Mouse (Mus musculus): ENCODE measurements at regions not wholly inside any gene's neighbourhood (a gene's known extent, or its start where the extent isn't known, plus 50 kb on each side); places are given as distances from the start of the nearest gene placed in this dataset.

GRCm38 (mm10) chr4:105925506-105925905 is 135.8 kb downstream of the Gm12728 start:
- TF ChIP-seq CTCF (IDR thresholded peaks at IDR 0.05), result no peak
- Histone ChIP-seq H3K27ac (no peak overlapping the region), H3K4me3 (no peak overlapping the region)
- DNase-seq, result no peak
- intact Hi-C loops (cut with DNase I), result no loop called here

- no peak for DNase-seq
- TF ChIP-seq CTCF (IDR thresholded peaks at IDR 0.05), result no peak
- H3K27ac ChIP-seq, result no peak overlapping the region
- intact Hi-C loops (cut with DNase I), result loop anchor here (10.0 kb wide), 1 partner anchor 295 kb away; no protein-coding TSS in a partner anchor
- no peak overlapping the region for H3K4me3 ChIP-seq
These were observed 140.0 kb downstream of the Gm12728 start for GRCm38 (mm10) chr4:105929658-105930057.

- H3K27ac ChIP-seq, result no peak overlapping the region
- no peak for TF ChIP-seq CTCF (IDR thresholded peaks at IDR 0.05)
- intact Hi-C loops (cut with DNase I), result loop anchor here (10.0 kb wide), 1 partner anchor 290 kb away; no protein-coding TSS in a partner anchor
- DNase-seq, result no peak
- no peak overlapping the region for H3K4me3 ChIP-seq
These were observed 145.3 kb downstream of the Gm12728 start for GRCm38 (mm10) chr4:105934971-105935370.

GRCm38 (mm10) chr4:105936755-105937514 is 147.3 kb downstream of the Gm12728 start:
- Histone ChIP-seq H3K27ac (no peak overlapping the region), H3K4me3 (no peak overlapping the region)
- no peak for TF ChIP-seq CTCF (IDR thresholded peaks at IDR 0.05)
- intact Hi-C loops (cut with DNase I), result loop anchor here (10.0 kb wide), 1 partner anchor 288 kb away; no protein-coding TSS in a partner anchor
- DNase-seq, result no peak

GRCm38 (mm10) chr4:105937587-105937986 is 147.9 kb downstream of the Gm12728 start:
- H3K4me3 ChIP-seq, result no peak overlapping the region
- no peak overlapping the region for H3K27ac ChIP-seq
- DNase-seq, result no peak
- TF ChIP-seq CTCF (IDR thresholded peaks at IDR 0.05), result no peak
- intact Hi-C loops (cut with DNase I), result loop anchor here (10.0 kb wide), 1 partner anchor 287 kb away; no protein-coding TSS in a partner anchor

- intact Hi-C loops (cut with DNase I), result loop anchor here (10.0 kb wide), 1 partner anchor 286 kb away; no protein-coding TSS in a partner anchor
- Histone ChIP-seq H3K27ac (no peak overlapping the region), H3K4me3 (no peak overlapping the region)
- no peak for DNase-seq
- TF ChIP-seq CTCF (IDR thresholded peaks at IDR 0.05), result no peak
These were observed 149.2 kb downstream of the Gm12728 start for GRCm38 (mm10) chr4:105938886-105939285.

- H3K27ac ChIP-seq, result no peak overlapping the region
- intact Hi-C loops (cut with DNase I), result loop anchor here (5.0 to 10.0 kb wide), 2 partner anchors 285 to 787 kb away; no protein-coding TSS in a partner anchor
- TF ChIP-seq CTCF (IDR thresholded peaks at IDR 0.05), result no peak
- DNase-seq, result no peak
- H3K4me3 ChIP-seq, result no peak overlapping the region
These were observed 150.0 kb downstream of the Gm12728 start for GRCm38 (mm10) chr4:105939636-105940199.

GRCm38 (mm10) chr4:105940891-105941290 is 151.2 kb downstream of the Gm12728 start:
- no peak for TF ChIP-seq CTCF (IDR thresholded peaks at IDR 0.05)
- no peak for DNase-seq
- no peak overlapping the region for H3K4me3 ChIP-seq
- intact Hi-C loops (cut with DNase I), result loop anchor here (5.0 kb wide), 1 partner anchor 789 kb away; no protein-coding TSS in a partner anchor
- H3K27ac ChIP-seq, result no peak overlapping the region

GRCm38 (mm10) chr4:105941785-105942184 is 152.1 kb downstream of the Gm12728 start:
- TF ChIP-seq CTCF (IDR thresholded peaks at IDR 0.05), result peak; percentile 86
- Histone ChIP-seq H3K4me3 (no peak overlapping the region), H3K27ac (no peak overlapping the region)
- peak; percentile 64 for DNase-seq
- intact Hi-C loops (cut with DNase I), result loop anchor here (5.0 kb wide), 1 partner anchor 789 kb away; no protein-coding TSS in a partner anchor

GRCm38 (mm10) chr4:105944962-105945361 is 155.3 kb downstream of the Gm12728 start:
- no peak for TF ChIP-seq CTCF (IDR thresholded peaks at IDR 0.05)
- Histone ChIP-seq H3K4me3 (no peak overlapping the region), H3K27ac (no peak overlapping the region)
- intact Hi-C loops (cut with DNase I), result loop anchor here (5.0 kb wide), 1 partner anchor 793 kb away; no protein-coding TSS in a partner anchor
- no peak for DNase-seq

- intact Hi-C loops (cut with DNase I), result no loop called here
- no peak overlapping the region for H3K27ac ChIP-seq
- no peak overlapping the region for H3K4me3 ChIP-seq
- no peak for DNase-seq
- no peak for TF ChIP-seq CTCF (IDR thresholded peaks at IDR 0.05)
These were observed 156.3 kb downstream of the Gm12728 start for GRCm38 (mm10) chr4:105945921-105946320.

- TF ChIP-seq CTCF (IDR thresholded peaks at IDR 0.05), result no peak
- peak; percentile 27 for DNase-seq
- intact Hi-C loops (cut with DNase I), result no loop called here
These were observed 158.7 kb downstream of the Gm12728 start for GRCm38 (mm10) chr4:105948326-105948725.

GRCm38 (mm10) chr4:105952406-105952805 is 162.7 kb downstream of the Gm12728 start:
- Histone ChIP-seq H3K27ac (no peak overlapping the region), H3K4me3 (no peak overlapping the region)
- no peak for TF ChIP-seq CTCF (IDR thresholded peaks at IDR 0.05)
- peak; percentile 22 for DNase-seq
- intact Hi-C loops (cut with DNase I), result no loop called here

More at GRCm38 (mm10) chr4:105948326-105948725, 158.7 kb downstream of the Gm12728 start:
- Histone ChIP-seq H3K27ac (peak overlapping the region; percentile 57), H3K4me3 (no peak overlapping the region)

Data from gastrocnemius, adult 2 months (tissue).